Mouse (Mus musculus) E14TG2a.4 (cell line): ENCODE data around the gene Plxnb3.

ENCODE experiments used
- H3K27me3 ChIP-seq: 2 replicates; pipeline ENCODE4 v1.6.1; 2014; ENCODE audit warnings: low read length, control low read depth; ENCODE audit not compliant: insufficient read depth
- H3K36me3 ChIP-seq: 2 replicates; pipeline ENCODE4 v1.6.1; 2014; ENCODE audit warnings: low read length, control low read depth; ENCODE audit not compliant: insufficient read depth
- H3K4me1 ChIP-seq: replicated peaks from 2 replicates; pipeline ENCODE4 v1.6.1; 2014; ENCODE audit warnings: low read depth, low read length, control low read depth
- H3K4me3 ChIP-seq: replicated peaks from 2 replicates; pipeline ENCODE4 v1.5.1; 2014; ENCODE audit warnings: mild to moderate bottlenecking, low read length
- H3K9me3 ChIP-seq: 2 replicates; pipeline ENCODE4 v1.6.1; 2014; ENCODE audit warnings: low read length, control low read depth
- CTCF ChIP-seq: conservative IDR thresholded peaks from 2 replicates; pipeline ENCODE4 v1.5.1; 2014; ENCODE audit warnings: low read length
- NANOG ChIP-seq: IDR thresholded peaks from 2 replicates; pipeline ENCODE4 v1.6.1; 2014; ENCODE audit warnings: borderline replicate concordance, low read length, mixed read lengths
- POU5F1 ChIP-seq: IDR thresholded peaks from 2 replicates; pipeline ENCODE4 v1.6.1; 2014; ENCODE audit warnings: low read length, borderline replicate concordance

Plxnb3 gene

DNA sequence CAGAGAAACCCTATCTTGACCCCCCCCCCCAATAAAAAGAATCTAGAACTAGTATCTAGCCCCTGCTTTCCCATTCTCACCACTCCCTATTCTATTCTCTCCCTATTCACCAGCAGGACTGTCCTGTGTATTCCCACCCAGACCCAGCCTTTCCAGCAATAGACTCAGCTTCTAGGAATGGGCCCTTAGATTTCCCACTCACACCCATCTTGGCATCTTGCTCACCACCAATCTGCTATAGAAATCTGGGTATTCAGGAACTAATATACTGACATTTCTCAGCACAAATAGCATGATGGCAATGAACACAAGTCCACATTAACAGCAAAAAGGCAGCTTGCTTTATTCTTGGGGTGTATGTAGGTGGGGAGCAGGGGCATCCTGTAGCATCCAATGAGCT lies 36.1 kb downstream of the Plxnb3 start:
- no peaks in the 10 kb centered on the region for H3K9me3 ChIP-seq
- H3K27me3 ChIP-seq = no peaks in the 10 kb centered on the region
- no peak for TF ChIP-seq CTCF
- TF ChIP-seq POU5F1 = no peak
- no peak for TF ChIP-seq NANOG
- H3K36me3 ChIP-seq = peaks cover 83% of the 10 kb centered on the region
- H3K4me1 ChIP-seq = peaks cover 83% of the 10 kb centered on the region
- no peak overlapping the region for H3K4me3 ChIP-seq

- peaks cover 83% of the 10 kb centered on the region for H3K4me1 ChIP-seq
- peaks cover 78% of the 10 kb centered on the region for H3K36me3 ChIP-seq
- no peak overlapping the region for H3K4me3 ChIP-seq
- H3K9me3 ChIP-seq = no peaks in the 10 kb centered on the region
- TF ChIP-seq NANOG (no peak), CTCF (no peak), POU5F1 (no peak)
- no peaks in the 10 kb centered on the region for H3K27me3 ChIP-seq
These were observed 36.6 kb downstream of the Plxnb3 start for GRCm38 (mm10) chrX:73793505-73793904.

DNA sequence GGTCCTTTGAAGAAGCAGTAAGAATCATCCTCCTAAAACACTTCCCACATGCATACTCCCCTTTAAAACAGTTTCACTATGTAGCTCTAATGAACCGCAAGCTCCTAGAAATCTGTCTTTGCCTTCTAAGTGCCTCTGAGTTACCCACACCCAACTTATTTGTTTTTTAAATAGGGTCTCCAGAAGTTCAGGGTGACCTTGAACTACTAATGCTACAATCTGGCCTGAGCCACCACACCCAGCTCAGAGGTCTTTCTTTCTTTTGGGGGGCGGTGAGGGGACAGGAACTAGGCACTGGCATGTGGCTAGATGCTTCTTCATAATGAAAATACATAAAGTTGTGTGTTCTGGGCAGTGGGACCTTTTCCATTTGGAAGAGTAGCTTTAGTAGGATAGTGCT lies 40.6 kb downstream of the Plxnb3 start:
- Histone ChIP-seq H3K4me1 (peaks cover 89% of the 10 kb centered on the region), H3K27me3 (no peaks in the 10 kb centered on the region), H3K9me3 (no peaks in the 10 kb centered on the region), H3K36me3 (peaks cover 55% of the 10 kb centered on the region), H3K4me3 (peak overlapping the region; percentile 48; the same call in 1 of the 2 replicates)
- TF ChIP-seq POU5F1 (no peak), CTCF (no peak), NANOG (no peak)

GRCm38 (mm10) chrX:73798502-73798901 lies 41.6 kb downstream of the Plxnb3 start:
- H3K36me3 ChIP-seq = peaks cover 47% of the 10 kb centered on the region
- H3K4me1 ChIP-seq = peaks cover 91% of the 10 kb centered on the region
- H3K27me3 ChIP-seq = no peaks in the 10 kb centered on the region
- TF ChIP-seq NANOG (no peak), POU5F1 (no peak), CTCF (peak; percentile 47)
- no peaks in the 10 kb centered on the region for H3K9me3 ChIP-seq
- H3K4me3 ChIP-seq = peak overlapping the region; percentile 48

DNA sequence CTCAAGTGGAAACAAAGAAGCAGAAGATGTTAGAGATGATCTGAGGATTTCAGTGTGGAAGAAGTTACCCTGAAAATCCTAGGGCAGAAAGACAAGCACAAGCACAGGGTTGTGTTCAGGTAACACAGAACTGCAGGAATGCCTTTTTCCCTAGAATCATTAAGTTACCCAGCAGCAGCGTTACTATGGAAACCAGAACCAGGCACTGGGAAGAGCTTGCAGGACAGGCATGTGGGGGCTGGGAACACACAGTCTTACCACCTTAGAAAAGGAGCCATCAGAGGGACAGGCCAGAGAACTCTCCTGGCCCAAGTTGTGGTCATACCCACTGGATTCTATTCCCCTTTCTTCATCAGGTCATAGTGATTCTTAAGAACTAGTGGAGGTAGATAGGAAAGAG lies 48.9 kb downstream of the Plxnb3 start:
- Histone ChIP-seq H3K36me3 (peaks cover 35% of the 10 kb centered on the region), H3K9me3 (no peaks in the 10 kb centered on the region), H3K27me3 (no peaks in the 10 kb centered on the region), H3K4me3 (no peak overlapping the region), H3K4me1 (peaks cover 78% of the 10 kb centered on the region)
- TF ChIP-seq POU5F1 = no peak

DNA sequence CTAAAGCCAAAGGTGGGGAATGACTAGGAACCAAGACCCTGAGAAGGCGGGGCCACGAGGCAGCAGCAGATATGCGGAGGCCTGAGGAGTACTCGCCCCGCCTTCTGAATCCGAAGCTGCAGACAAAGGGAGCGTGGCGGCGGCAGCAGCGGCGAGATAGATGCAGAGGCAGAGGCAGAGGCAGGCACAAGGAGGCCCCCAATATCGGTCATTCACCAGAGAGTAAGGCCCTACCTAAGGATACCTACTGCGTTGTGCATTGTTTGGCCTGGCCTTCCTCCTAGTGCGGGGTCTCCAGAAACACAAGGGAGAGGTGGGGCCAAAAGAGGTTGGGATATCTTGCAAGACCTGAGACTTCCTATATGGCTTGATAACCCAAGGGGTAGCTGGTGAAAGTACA lies 58.2 kb downstream of the Plxnb3 start:
- Histone ChIP-seq H3K9me3 (no peaks in the 10 kb centered on the region), H3K4me1 (peaks cover 75% of the 10 kb centered on the region), H3K27me3 (no peaks in the 10 kb centered on the region), H3K36me3 (peaks cover 18% of the 10 kb centered on the region), H3K4me3 (peak overlapping the region; percentile 62)
- TF ChIP-seq POU5F1 (no peak), NANOG (no peak), CTCF (no peak)

DNA sequence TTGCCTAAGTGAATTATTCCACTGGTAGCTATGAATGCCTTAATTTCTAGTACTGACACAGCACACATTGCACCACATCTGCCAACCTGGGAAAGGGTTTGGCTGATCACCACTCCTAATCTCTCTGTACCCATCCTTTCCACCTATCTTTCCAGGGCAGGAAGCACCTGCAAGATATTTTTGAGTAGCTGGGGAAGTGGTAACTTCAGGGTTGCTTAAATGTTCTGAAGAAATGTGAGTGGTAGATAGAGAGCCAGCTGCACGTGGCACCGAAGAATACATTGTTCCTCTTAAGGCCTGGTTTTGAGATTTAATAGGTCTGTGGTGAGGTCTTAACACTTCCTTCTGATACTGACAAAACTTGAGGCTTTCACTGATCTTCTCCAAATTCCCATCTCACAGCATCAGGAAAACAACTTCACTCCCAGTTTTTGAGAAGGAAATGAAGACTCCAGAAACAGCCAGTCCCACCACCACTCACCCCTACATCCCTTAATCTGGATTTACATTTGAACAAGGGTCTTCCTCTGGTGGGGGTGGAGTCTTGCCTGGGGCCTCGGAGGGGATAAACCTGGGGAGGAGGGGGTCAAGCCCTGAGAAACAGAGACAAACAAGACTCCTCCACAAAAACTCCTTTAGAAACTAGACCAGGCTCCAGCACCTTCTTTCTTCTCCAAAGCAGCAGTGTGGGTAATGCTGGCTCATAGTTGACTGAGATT lies 59.9 kb downstream of the Plxnb3 start:
- H3K4me1 ChIP-seq = peaks cover 71% of the 10 kb centered on the region
- H3K36me3 ChIP-seq = peaks cover 14% of the 10 kb centered on the region

More for the DNA sequence above, 59.9 kb downstream of the Plxnb3 start:
- TF ChIP-seq NANOG = no peak
- no peak for TF ChIP-seq POU5F1
- no peak for TF ChIP-seq CTCF
- peak overlapping the region; percentile 62; the same call in 1 of the 2 replicates for H3K4me3 ChIP-seq
- H3K27me3 ChIP-seq = no peaks in the 10 kb centered on the region
- H3K9me3 ChIP-seq = no peaks in the 10 kb centered on the region
